Mouse (Mus musculus) stomach, postnatal 0 days (tissue): ENCODE measurements at regions not wholly inside any gene's neighbourhood (a gene's known extent, or its start where the extent isn't known, plus 50 kb on each side); places are given as distances from the start of the nearest gene placed in this dataset.

Experiments used
- CTCF ChIP-seq: IDR thresholded peaks from 2 replicates; pipeline ENCODE4 v1.5.1; 2016; ENCODE audit warnings: antibody characterized with exemption, low read depth, mild to moderate bottlenecking, moderate library complexity
- EP300 ChIP-seq: optimal IDR thresholded peaks from 2 replicates; pipeline ENCODE3; 2016; ENCODE audit warnings: antibody characterized with exemption

DNA sequence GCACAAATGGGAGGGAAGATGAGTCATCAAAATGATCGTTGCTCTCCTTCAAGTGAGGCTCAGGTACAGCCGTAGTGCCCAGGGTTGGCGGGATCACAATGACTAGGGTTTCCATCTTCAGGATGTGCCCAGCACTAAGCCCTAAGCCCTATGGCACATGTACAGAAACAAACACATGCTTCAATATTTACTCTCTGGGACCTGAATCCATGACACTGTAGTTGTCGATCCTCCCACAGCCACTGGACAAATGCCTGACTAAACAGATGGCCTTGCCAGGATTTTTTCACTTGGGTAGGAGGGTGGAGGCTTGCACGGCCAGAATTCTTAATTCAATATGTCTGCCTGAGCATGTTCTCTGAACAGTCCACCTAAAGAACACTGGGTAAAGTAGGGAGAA lies 65.1 kb upstream of the Stxbp5l start:
- no peak for TF ChIP-seq CTCF
- no peak for TF ChIP-seq EP300
